Mouse (Mus musculus) hindbrain, embryonic 11.5 days (tissue): ENCODE measurements around the gene Capzb. TPM values are rescaled to one million over a fixed set of nuclear protein-coding genes. Genes with fewer than 3 reads are reported as not detected.
A peak's percentile ranks its signal among the peaks of the same experiment; 100 is the strongest.

Source experiments
- ATAC-seq: fragments of 200-750 bp; cut with Nextera tagmentation; 2 replicates; pipeline ENCODE4 v1.8.0; 2017; ENCODE audit warnings: mild to moderate bottlenecking, moderate TSS enrichment, moderate library complexity; ENCODE audit not compliant: low FRiP score
- DNase-seq: peaks from one replicate; pipeline ENCODE4 v3.0.0-alpha.2; 2015; ENCODE audit warnings: low spot score
- H3K27ac ChIP-seq: fragments of 300-500 bp; sonication (generic); 2 replicates; pipeline ENCODE4 v1.5.1; 2014; ENCODE audit warnings: mild to moderate bottlenecking, low read depth, low read length
- H3K27me3 ChIP-seq: fragments of 300-500 bp; sonication (generic); 2 replicates; pipeline ENCODE4 v1.6.1; 2014; ENCODE audit warnings: mild to moderate bottlenecking, low read length, moderate library complexity, mixed read lengths; ENCODE audit not compliant: control insufficient read depth, insufficient read depth
- H3K36me3 ChIP-seq: fragments of 300-500 bp; sonication (generic); 2 replicates; pipeline ENCODE4 v1.6.1; 2014; ENCODE audit warnings: mild to moderate bottlenecking, low read length, moderate library complexity, mixed read lengths; ENCODE audit not compliant: control insufficient read depth, insufficient read depth
- H3K4me1 ChIP-seq: fragments of 300-500 bp; sonication (generic); replicated peaks from 2 replicates; pipeline ENCODE4 v1.6.1; 2014; ENCODE audit warnings: low read length, mixed read lengths; ENCODE audit not compliant: control insufficient read depth, insufficient read depth
- H3K4me2 ChIP-seq: fragments of 300-500 bp; sonication (generic); replicated peaks from 2 replicates; pipeline ENCODE4 v1.6.1; 2014; ENCODE audit warnings: mild to moderate bottlenecking, low read depth, low read length
- H3K4me3 ChIP-seq: fragments of 300-500 bp; sonication (generic); 2 replicates; pipeline ENCODE4 v1.5.1; 2014; ENCODE audit warnings: low read depth, low read length
- H3K9ac ChIP-seq: fragments of 300-500 bp; sonication (generic); 2 replicates; pipeline ENCODE4 v1.6.1; 2014; ENCODE audit warnings: low read depth, low read length
- H3K9me3 ChIP-seq: fragments of 300-500 bp; sonication (generic); 2 replicates; pipeline ENCODE4 v1.6.1; 2016; ENCODE audit warnings: low read length; ENCODE audit not compliant: control insufficient read depth
- WGBS: fragments of 180-500 bp; shearing (Covaris S2); extraction: QIAGEN DNeasy Blood & Tissue Kit; methylation state at CpG from one replicate; pipeline ENCODE4 v1.1.7; 2014; 5-methylcytosine and 5-hydroxymethylcytosine counted together
- polyA plus RNA-seq: library from polyadenylated mRNA; unstranded; fragments of >200 nt; fragmentation: Nextera tagmentation; extraction: Ambion mirVana; gene quantifications from 2 replicates; pipeline ENCODE4 v1.2.1, GENCODE M21; 2014

Capzb gene
- polyA plus RNA-seq, 1 experiment from 2014 or later, result 239 TPM

DNA sequence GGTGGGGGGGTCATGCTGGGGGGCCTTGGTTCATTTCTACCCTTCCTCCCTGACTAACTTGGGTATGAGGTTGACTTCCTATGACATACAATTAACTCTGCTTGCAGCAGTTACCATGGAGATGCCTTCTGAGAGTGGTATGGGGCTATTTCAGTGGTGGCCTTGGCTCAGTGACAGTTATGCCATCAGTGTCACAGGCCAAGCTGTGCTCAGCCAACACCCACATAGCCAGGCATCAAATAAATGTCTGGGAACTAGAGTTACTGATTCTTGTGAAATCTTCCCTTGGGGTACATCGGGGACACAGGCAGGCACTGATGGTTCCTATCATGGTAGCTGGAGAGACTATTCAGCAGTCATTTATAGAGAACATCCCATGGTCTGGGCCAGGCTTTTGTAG is 75.5 kb downstream of the Capzb start:
- ATAC-seq (no peak), DNase-seq (no peak)
- no peaks in the 10 kb centered on the region for H3K36me3 ChIP-seq
- H3K9ac ChIP-seq, result no peak overlapping the region
- H3K4me3 ChIP-seq, result no peak overlapping the region
- no peaks in the 10 kb centered on the region for H3K9me3 ChIP-seq
- no peak overlapping the region for H3K27ac ChIP-seq
- 97% methylated on average over 1 of the region's 1 CpGs for WGBS
- no peaks in the 10 kb centered on the region for H3K4me1 ChIP-seq
- H3K27me3 ChIP-seq, result no peaks in the 10 kb centered on the region
- no peak overlapping the region for H3K4me2 ChIP-seq

DNA sequence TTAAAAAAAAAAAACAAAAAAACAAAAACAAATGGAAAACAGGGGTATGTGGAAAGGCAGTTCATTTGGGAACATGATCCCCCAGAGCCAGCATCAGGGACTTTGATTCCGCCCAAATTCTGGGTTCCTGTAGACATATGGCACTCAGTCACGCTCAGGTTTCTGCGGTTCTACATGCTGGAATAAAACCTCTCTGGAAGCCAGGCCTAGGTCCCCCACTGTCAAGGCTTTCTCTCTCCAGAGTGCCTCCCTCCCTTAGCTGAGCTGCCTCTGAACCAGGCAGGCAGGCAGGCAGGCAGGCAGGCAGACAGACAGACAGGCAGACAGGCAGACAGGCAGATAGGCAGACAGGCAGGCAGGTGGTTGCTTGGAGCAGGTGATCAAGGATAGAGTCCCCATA is 77.5 kb downstream of the Capzb start:
- DNase-seq (no peak), ATAC-seq (no peak)
- H3K9ac ChIP-seq, result no peak overlapping the region
- no peak overlapping the region for H3K4me3 ChIP-seq
- WGBS, result 88% methylated on average over 3 of the region's 3 CpGs
- no peaks in the 10 kb centered on the region for H3K27me3 ChIP-seq
- no peaks in the 10 kb centered on the region for H3K4me1 ChIP-seq
- no peaks in the 10 kb centered on the region for H3K9me3 ChIP-seq
- no peak overlapping the region for H3K4me2 ChIP-seq
- H3K36me3 ChIP-seq, result no peaks in the 10 kb centered on the region
- no peak overlapping the region for H3K27ac ChIP-seq

DNA sequence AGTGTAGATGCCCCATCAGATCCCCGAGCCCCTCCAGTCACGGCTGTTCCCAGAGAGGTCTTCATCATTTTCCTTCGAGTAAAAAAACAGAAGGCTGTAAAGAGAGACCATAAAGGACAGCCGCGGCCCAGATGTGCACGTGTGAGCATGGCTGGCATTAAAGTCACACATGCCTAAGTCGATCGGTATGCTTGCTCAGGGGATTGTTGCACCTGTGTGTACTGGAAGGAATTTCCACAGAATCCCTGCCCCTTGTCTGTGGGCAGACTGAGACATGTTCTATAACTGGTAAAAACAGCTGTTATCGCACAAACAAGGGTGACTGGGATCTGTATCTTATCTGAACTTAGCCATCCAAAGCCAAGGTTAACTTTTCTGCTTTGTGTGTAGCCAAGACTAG is 78.9 kb downstream of the Capzb start:
- 89% methylated on average over 9 of the region's 9 CpGs for whole genome bisulfite sequencing
- ATAC-seq, result no peak
- Histone ChIP-seq H3K27me3 (no peaks in the 10 kb centered on the region), H3K36me3 (no peaks in the 10 kb centered on the region), H3K9me3 (no peaks in the 10 kb centered on the region), H3K4me3 (no peak overlapping the region), H3K4me1 (no peaks in the 10 kb centered on the region), H3K27ac (no peak overlapping the region), H3K9ac (no peak overlapping the region), H3K4me2 (no peak overlapping the region)
- DNase-seq, result no peak

DNA sequence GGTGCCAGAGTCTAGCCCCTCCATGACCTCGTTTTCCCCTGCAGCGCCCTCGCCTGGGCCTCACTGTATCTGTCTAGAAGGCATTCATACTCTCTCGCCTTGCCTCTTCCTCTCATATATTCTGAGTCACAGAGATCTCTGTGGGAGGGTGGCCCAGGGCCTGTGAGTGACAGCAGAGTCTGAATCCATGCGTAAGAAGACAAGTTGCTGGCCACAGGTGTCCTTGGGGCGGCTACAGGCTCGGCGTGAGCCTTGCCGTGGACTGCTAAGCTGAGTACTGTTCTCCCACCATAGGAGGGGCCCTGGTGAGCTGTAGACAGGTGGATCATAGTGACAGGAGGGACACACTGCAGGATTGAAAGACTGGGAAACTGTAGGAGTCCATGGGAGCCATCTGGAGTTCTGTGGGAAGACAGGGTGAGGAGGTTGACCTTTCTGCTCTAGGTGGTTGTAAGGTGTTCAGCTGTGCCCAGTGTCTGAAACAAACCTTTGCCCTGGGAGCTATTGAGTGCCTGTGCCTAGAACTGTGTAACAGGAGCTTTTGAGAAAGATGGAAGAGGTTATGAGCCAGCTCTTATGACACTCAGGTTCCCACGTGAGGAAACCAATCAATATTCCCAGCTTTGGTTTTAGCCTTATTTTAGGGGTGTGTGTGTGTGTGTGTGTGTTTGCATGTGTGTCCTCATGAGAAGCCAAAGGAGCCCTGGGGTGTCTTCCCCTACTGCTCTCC is 80.4 kb downstream of the Capzb start:
- WGBS, result 92% methylated on average over 10 of the region's 10 CpGs
- H3K4me2 ChIP-seq, result no peak overlapping the region
- no peak for DNase-seq
- no peak overlapping the region for H3K27ac ChIP-seq
- ATAC-seq, result no peak
- no peak overlapping the region for H3K9ac ChIP-seq
- no peak overlapping the region for H3K4me3 ChIP-seq
- H3K27me3 ChIP-seq, result no peaks in the 10 kb centered on the region
- H3K4me1 ChIP-seq, result no peaks in the 10 kb centered on the region
- no peaks in the 10 kb centered on the region for H3K36me3 ChIP-seq
- H3K9me3 ChIP-seq, result no peaks in the 10 kb centered on the region

DNA sequence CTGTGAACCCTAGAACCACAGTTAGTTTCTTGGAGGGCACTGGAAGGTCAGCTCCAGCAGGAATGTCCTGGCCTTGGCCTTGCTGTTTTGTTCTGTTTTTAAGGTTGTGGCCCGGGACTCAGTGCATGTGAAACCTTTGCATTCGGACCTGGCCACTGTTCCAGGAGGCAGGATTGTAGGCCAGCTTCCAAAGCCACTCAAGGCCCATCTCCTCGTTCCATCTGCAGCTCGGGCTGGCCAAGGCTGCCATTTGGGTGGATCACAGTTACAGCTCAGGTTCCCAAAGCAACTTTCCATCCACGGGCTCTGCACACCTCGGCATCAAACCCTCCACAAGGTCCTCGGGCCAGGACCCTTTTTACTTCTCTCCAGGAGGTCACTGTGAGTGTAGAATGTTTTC is 81.9 kb downstream of the Capzb start:
- no peak overlapping the region for H3K4me2 ChIP-seq
- no peak overlapping the region for H3K9ac ChIP-seq
- no peaks in the 10 kb centered on the region for H3K9me3 ChIP-seq
- DNase-seq, result no peak
- no peaks in the 10 kb centered on the region for H3K4me1 ChIP-seq
- H3K27ac ChIP-seq, result no peak overlapping the region
- no peaks in the 10 kb centered on the region for H3K36me3 ChIP-seq
- no peak overlapping the region for H3K4me3 ChIP-seq
- WGBS, result 92% methylated on average over 7 of the region's 7 CpGs
- ATAC-seq, result no peak
- H3K27me3 ChIP-seq, result no peaks in the 10 kb centered on the region

DNA sequence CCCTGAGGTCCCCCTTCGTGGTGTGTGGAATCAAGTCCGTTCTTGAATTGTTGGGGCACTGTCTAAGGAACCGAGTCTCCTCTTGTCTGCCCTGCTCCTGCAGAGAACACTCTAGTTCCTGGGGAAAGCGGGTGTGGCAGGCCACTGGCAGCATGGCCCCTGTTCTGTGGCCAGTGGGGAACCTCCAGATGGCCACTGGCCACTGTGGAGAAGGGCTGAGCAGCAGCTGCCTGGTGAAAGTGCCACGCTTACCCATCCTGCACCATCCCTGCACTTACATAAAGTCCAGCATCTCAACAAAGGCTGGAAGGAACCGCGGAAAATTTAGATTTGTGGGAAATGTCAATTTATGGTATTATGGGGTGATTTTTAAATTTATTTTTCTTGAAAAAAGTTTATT is 83.7 kb downstream of the Capzb start:
- ATAC-seq, result no peak
- Histone ChIP-seq H3K27ac (no peak overlapping the region), H3K9me3 (no peaks in the 10 kb centered on the region), H3K36me3 (peaks cover 4% of the 10 kb centered on the region; the same call in 1 of the 2 replicates), H3K4me1 (no peaks in the 10 kb centered on the region), H3K27me3 (no peaks in the 10 kb centered on the region), H3K4me2 (no peak overlapping the region), H3K9ac (no peak overlapping the region), H3K4me3 (no peak overlapping the region)
- no peak for DNase-seq
- WGBS, result 90% methylated on average over 7 of the region's 7 CpGs

DNA sequence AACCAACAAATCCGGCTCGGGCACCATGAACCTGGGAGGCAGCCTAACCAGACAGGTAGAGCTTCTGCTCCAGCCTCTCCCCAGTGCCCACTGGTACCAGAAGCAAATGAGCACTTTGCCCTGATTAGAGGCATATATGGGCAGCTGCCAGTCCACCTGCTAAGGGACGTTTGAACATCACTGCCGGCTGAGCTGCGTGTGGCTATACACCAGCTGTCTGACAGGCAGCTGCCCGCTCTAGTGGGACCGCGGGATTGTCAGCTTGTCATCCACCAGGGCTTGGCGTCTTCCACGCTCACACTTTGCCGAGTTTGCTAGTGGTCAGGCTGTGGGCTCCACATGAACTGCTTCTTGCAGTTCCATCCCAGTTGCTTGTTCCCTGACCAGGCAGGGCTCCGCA is 87.8 kb downstream of the Capzb start:
- no peak overlapping the region for H3K4me2 ChIP-seq
- DNase-seq (no peak), ATAC-seq (no peak)
- no peak overlapping the region for H3K27ac ChIP-seq
- 96% methylated on average over 12 of the region's 12 CpGs for WGBS
- H3K9me3 ChIP-seq, result no peaks in the 10 kb centered on the region
- 0 out of 2 replicates have a peak, but pooled peaks cover 2% of the 10 kb centered on the region for H3K4me1 ChIP-seq
- H3K27me3 ChIP-seq, result no peaks in the 10 kb centered on the region
- H3K4me3 ChIP-seq, result no peak overlapping the region
- no peak overlapping the region for H3K9ac ChIP-seq
- peaks cover 6% of the 10 kb centered on the region; the same call in 1 of the 2 replicates for H3K36me3 ChIP-seq

DNA sequence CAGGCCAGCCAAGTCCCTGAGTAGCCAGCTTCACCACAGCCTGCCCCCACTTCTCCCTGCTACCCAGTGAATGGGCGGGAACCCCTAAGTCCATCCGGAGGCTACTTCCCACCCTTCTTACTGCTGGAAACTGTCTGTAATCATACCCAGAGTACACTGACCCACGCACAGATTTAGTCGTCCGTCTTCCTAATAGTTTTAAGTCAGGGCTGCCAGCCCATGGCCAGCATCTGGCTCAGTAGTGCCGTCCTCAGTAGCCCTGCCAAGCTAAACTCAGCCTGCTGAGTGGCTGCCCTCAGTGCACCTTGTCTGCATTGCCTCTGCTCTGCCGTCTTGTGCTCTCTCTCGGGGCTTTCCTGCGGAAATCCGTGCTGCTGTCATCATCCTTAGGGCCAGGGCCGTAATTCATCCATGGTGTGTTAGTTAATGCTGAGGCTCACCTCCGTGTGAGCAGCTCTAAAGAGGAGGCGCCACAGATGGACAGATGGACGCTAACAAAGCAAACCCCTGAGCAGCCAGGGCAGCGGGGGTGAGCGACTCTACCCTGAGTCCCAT is 89.2 kb downstream of the Capzb start:
- Histone ChIP-seq H3K4me3 (no peak overlapping the region), H3K27ac (no peak overlapping the region), H3K9ac (no peak overlapping the region), H3K4me1 (0 out of 2 replicates have a peak, but pooled peaks cover 2% of the 10 kb centered on the region), H3K27me3 (no peaks in the 10 kb centered on the region), H3K9me3 (no peaks in the 10 kb centered on the region), H3K4me2 (no peak overlapping the region), H3K36me3 (peaks cover 6% of the 10 kb centered on the region; the same call in 1 of the 2 replicates)
- ATAC-seq (no peak), DNase-seq (no peak)
- WGBS, result 81% methylated on average over 16 of the region's 16 CpGs

DNA sequence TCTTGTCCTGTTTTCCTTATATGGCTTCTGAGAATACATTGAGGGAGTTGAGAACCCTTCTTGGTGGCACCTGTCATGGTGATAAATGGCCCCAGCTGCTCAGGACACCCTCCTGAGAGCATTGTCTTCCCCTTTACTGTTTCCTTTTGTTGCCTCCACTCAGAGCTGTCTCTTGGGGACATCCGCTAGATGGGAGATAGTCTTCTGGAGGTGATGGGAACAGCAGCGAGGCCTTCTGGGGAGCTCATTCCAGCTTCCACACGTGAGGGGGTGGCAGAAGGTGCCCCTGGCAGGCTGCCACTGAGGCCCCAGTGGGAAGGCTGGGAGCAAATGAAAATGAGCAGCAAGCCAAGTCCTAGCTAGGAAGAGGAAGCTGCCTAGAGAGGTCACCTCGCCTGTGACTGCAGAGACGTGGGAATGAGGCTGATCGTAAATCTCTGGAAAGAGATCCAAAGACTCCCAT is 90.3 kb downstream of the Capzb start:
- no peak for ATAC-seq
- H3K4me3 ChIP-seq, result no peak overlapping the region
- H3K9ac ChIP-seq, result no peak overlapping the region
- 0 out of 2 replicates have a peak, but pooled peaks cover 2% of the 10 kb centered on the region for H3K4me1 ChIP-seq
- no peaks in the 10 kb centered on the region for H3K27me3 ChIP-seq
- peaks cover 7% of the 10 kb centered on the region; the same call in 1 of the 2 replicates for H3K36me3 ChIP-seq
- H3K4me2 ChIP-seq, result no peak overlapping the region
- no peak overlapping the region for H3K27ac ChIP-seq
- H3K9me3 ChIP-seq, result no peaks in the 10 kb centered on the region
- DNase-seq, result peak; percentile 13
- 65% methylated on average over 6 of the region's 6 CpGs for WGBS
